Mouse (Mus musculus) E14TG2a.4 (cell line): ENCODE data around the gene Plcb3.

Source experiments
- CTCF ChIP-seq: conservative IDR thresholded peaks from 2 replicates; pipeline ENCODE4 v1.5.1; 2014; ENCODE audit warnings: low read length
- POU5F1 ChIP-seq: IDR thresholded peaks from 2 replicates; pipeline ENCODE4 v1.6.1; 2014; ENCODE audit warnings: low read length, borderline replicate concordance

DNA sequence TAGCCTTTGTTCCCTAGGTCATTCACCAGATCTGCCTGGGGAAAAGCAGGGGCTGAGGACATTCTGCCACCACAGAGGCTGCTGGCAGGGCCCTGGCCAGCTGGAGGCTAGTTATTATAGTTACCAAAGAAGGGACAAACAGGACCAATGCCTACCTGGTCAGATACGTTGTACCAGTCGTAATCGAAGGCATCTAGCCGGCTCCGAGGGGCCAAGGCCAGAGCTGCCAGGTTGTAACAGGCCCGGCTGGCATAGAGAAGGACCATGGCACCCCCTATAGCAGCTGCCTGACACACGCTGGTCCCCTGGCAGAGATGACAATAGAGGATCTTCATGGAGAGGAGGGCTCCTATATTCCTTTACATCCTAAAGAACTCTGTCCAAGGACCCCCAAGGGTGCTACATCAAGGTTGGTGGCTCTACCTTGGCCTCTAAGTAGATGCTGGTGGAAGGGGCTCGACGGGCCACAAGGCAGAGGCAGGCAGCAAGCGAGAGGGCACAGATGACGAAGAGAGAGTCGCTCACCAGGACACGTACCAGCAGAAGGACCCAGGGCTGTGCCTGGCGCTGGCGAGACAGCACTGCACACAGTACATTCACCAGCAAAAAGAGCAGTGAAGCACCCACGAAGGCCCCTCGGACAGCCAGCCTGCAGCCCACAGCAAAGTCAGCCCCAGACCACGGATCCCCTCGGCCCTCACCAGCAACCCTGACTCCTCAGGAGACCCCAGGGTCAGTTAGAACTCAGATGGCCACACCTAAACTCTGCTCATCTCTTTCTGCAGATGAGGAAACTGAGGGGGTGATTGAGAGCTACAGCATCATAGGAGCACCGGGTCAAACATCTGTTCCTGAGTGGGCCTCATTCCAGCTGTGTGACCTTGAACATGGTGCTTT is 36.9 kb downstream of the Plcb3 start:
- TF ChIP-seq CTCF = no peak
- no peak for TF ChIP-seq POU5F1
